Mouse (Mus musculus): Measurements from ENCODE around the gene H2afy. TPM values are rescaled to one million over a fixed set of nuclear protein-coding genes. Genes with fewer than 3 reads are reported as not detected.

H2afy gene
- polyA plus RNA-seq, 1 experiment: 85.2 TPM

GRCm38 (mm10) chr13:56167446-56168402, 31.6 kb upstream of the H2afy start:
- 32% methylated on average over 13 of the region's 14 CpGs for WGBS
- no peaks in the 10 kb centered on the region for H3K4me1 ChIP-seq (ENCODE audit: control insufficient read depth, insufficient read depth, low read length)
- no peak for DNase-seq
- peak; percentile 82 for TF ChIP-seq CTCF (IDR thresholded peaks at IDR 0.05; ENCODE audit: insufficient read depth, low read length)
- no peak for TF ChIP-seq POLR2A (IDR thresholded peaks at IDR 0.05; ENCODE audit: borderline replicate concordance, extremely low read depth, low read depth, low read length)
- H3K4me3 ChIP-seq (replicated peaks; ENCODE audit: extremely low read depth, low read depth, low read length): no peak overlapping the region

- Histone ChIP-seq H3K4me1 (ENCODE audit: control insufficient read depth, insufficient read depth, low read length) (no peaks in the 10 kb centered on the region), H3K4me3 (replicated peaks; ENCODE audit: extremely low read depth, low read depth, low read length) (no peak overlapping the region)
- WGBS: 79% methylated on average over 11 of the region's 11 CpGs
- TF ChIP-seq POLR2A (IDR thresholded peaks at IDR 0.05; ENCODE audit: borderline replicate concordance, extremely low read depth, low read depth, low read length): no peak
- no peak for TF ChIP-seq CTCF (IDR thresholded peaks at IDR 0.05; ENCODE audit: insufficient read depth, low read length)
- no peak for DNase-seq
These were observed 29.4 kb upstream of the H2afy start for GRCm38 (mm10) chr13:56165561-56165960.

GRCm38 (mm10) chr13:56164372-56164771, 28.2 kb upstream of the H2afy start:
- no peak for DNase-seq
- no peak for TF ChIP-seq CTCF (IDR thresholded peaks at IDR 0.05; ENCODE audit: insufficient read depth, low read length)
- TF ChIP-seq POLR2A (IDR thresholded peaks at IDR 0.05; ENCODE audit: borderline replicate concordance, extremely low read depth, low read depth, low read length): no peak
- H3K4me1 ChIP-seq (ENCODE audit: control insufficient read depth, insufficient read depth, low read length): no peaks in the 10 kb centered on the region
- H3K4me3 ChIP-seq (replicated peaks; ENCODE audit: extremely low read depth, low read depth, low read length): no peak overlapping the region
- WGBS: 89% methylated on average over 3 of the region's 3 CpGs

- 29% methylated on average over 6 of the region's 6 CpGs for WGBS
- DNase-seq: peak; percentile 72
- H3K4me3 ChIP-seq (replicated peaks; ENCODE audit: extremely low read depth, low read depth, low read length): no peak overlapping the region
- TF ChIP-seq CTCF (IDR thresholded peaks at IDR 0.05; ENCODE audit: insufficient read depth, low read length) (no peak), POLR2A (IDR thresholded peaks at IDR 0.05; ENCODE audit: borderline replicate concordance, extremely low read depth, low read depth, low read length) (no peak)
- no peaks in the 10 kb centered on the region for H3K4me1 ChIP-seq (ENCODE audit: control insufficient read depth, insufficient read depth, low read length)
These were observed 27.6 kb upstream of the H2afy start for GRCm38 (mm10) chr13:56163751-56164150.

GRCm38 (mm10) chr13:56162859-56163258, 26.7 kb upstream of the H2afy start:
- H3K4me1 ChIP-seq (ENCODE audit: control insufficient read depth, insufficient read depth, low read length): no peaks in the 10 kb centered on the region
- no peak for DNase-seq
- TF ChIP-seq POLR2A (IDR thresholded peaks at IDR 0.05; ENCODE audit: borderline replicate concordance, extremely low read depth, low read depth, low read length) (no peak), CTCF (IDR thresholded peaks at IDR 0.05; ENCODE audit: insufficient read depth, low read length) (no peak)
- WGBS: 61% methylated on average over 6 of the region's 6 CpGs
- H3K4me3 ChIP-seq (replicated peaks; ENCODE audit: extremely low read depth, low read depth, low read length): no peak overlapping the region

- WGBS: 21% methylated on average over 17 of the region's 17 CpGs
- Histone ChIP-seq H3K4me1 (ENCODE audit: control insufficient read depth, insufficient read depth, low read length) (no peaks in the 10 kb centered on the region), H3K4me3 (replicated peaks; ENCODE audit: extremely low read depth, low read depth, low read length) (no peak overlapping the region)
- DNase-seq: no peak
- TF ChIP-seq CTCF (IDR thresholded peaks at IDR 0.05; ENCODE audit: insufficient read depth, low read length): no peak
- TF ChIP-seq POLR2A (IDR thresholded peaks at IDR 0.05; ENCODE audit: borderline replicate concordance, extremely low read depth, low read depth, low read length): no peak
These were observed 23.6 kb upstream of the H2afy start for GRCm38 (mm10) chr13:56159614-56160363.

- Histone ChIP-seq H3K4me3 (replicated peaks; ENCODE audit: extremely low read depth, low read depth, low read length) (no peak overlapping the region), H3K4me1 (ENCODE audit: control insufficient read depth, insufficient read depth, low read length) (no peaks in the 10 kb centered on the region)
- no peak for DNase-seq
- 34% methylated on average over 14 of the region's 14 CpGs for WGBS
- TF ChIP-seq POLR2A (IDR thresholded peaks at IDR 0.05; ENCODE audit: borderline replicate concordance, extremely low read depth, low read depth, low read length): no peak
- no peak for TF ChIP-seq CTCF (IDR thresholded peaks at IDR 0.05; ENCODE audit: insufficient read depth, low read length)
These were observed 22.9 kb upstream of the H2afy start for GRCm38 (mm10) chr13:56159016-56159601.

GRCm38 (mm10) chr13:56155671-56156070, 19.5 kb upstream of the H2afy start:
- TF ChIP-seq CTCF (IDR thresholded peaks at IDR 0.05; ENCODE audit: insufficient read depth, low read length): no peak
- no peak for TF ChIP-seq POLR2A (IDR thresholded peaks at IDR 0.05; ENCODE audit: borderline replicate concordance, extremely low read depth, low read depth, low read length)
- Histone ChIP-seq H3K4me1 (ENCODE audit: control insufficient read depth, insufficient read depth, low read length) (peaks cover 3% of the 10 kb centered on the region; the same call in 1 of the 2 replicates), H3K4me3 (replicated peaks; ENCODE audit: extremely low read depth, low read depth, low read length) (no peak overlapping the region)
- WGBS: 63% methylated on average over 7 of the region's 7 CpGs
- DNase-seq: no peak

GRCm38 (mm10) chr13:56155048-56155447, 18.9 kb upstream of the H2afy start:
- WGBS: 52% methylated on average over 5 of the region's 5 CpGs
- H3K4me1 ChIP-seq (ENCODE audit: control insufficient read depth, insufficient read depth, low read length): peaks cover 3% of the 10 kb centered on the region; the same call in 1 of the 2 replicates
- no peak for DNase-seq
- H3K4me3 ChIP-seq (replicated peaks; ENCODE audit: extremely low read depth, low read depth, low read length): no peak overlapping the region
- TF ChIP-seq CTCF (IDR thresholded peaks at IDR 0.05; ENCODE audit: insufficient read depth, low read length): no peak

Measured in lung, adult 2 months (tissue).